In the genomic region with DNA sequence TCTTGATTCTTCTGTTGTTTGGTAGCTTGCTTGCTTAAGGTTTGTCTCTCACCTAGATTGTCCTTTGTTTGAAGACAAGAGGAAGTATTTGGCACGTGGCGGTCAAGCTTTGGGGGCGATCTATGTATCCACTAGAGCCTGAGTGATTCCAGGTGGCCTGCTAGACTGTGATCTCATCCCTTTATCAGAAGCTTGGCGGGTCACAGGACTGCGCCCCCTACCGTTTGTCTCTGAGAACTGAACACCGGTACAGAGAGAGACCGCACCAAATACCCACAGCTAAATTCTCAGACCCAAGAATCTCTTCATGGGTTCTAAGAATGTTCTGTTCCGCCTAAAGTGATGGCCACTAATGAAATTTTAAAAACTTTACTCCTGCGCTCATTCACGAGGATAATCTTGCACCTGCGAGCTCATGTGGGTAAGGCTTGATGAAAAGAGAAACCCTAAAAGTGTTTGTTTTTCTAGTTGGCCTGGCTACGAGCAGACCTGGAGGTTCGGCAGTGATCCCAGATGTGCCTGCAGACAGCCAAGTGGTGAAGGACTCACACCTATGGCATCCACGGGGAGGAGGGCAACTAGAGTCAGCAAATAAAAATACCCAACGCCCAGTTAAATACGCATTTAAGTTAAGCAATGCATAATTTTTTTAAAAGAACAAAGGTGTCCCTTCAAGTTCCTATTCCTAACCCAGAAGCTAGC, we compare ENCODE assay signal across 8 mouse cellular contexts. TPM values are rescaled to one million over a fixed set of nuclear protein-coding genes. Genes with fewer than 3 reads are reported as not detected.
DNase-seq lines count a peak whose midpoint lies in the region; ATAC-seq lines count a peak whose summit lies in the region.

No protein-coding gene starts in this region.

- no peaks in the 10 kb centered on the region for H3K36me3 ChIP-seq in embryonic facial prominence, embryonic 11.5 days (replicated peaks; ENCODE audit: control insufficient read depth, insufficient read depth, low read depth, low read length)
- no peaks in the 10 kb centered on the region for H3K36me3 ChIP-seq in liver, embryonic 13.5 days

- whole genome bisulfite sequencing in embryonic facial prominence, embryonic 11.5 days: 32% methylated on average over 17 of the region's 17 CpGs
- 31% methylated on average over 17 of the region's 17 CpGs for WGBS in liver, embryonic 13.5 days (ENCODE audit: insufficient replicate concordance)

- no peak overlapping the region for H3K4me2 ChIP-seq in embryonic facial prominence, embryonic 11.5 days (ENCODE audit: low read depth, low read length)
- no peak overlapping the region for H3K4me2 ChIP-seq in liver, embryonic 13.5 days

- H3K9me3 ChIP-seq in embryonic facial prominence, embryonic 11.5 days (replicated peaks; ENCODE audit: control insufficient read depth, low read length): no peaks in the 10 kb centered on the region
- no peaks in the 10 kb centered on the region for H3K9me3 ChIP-seq in liver, embryonic 13.5 days (replicated peaks)

- no peak for ATAC-seq in embryonic facial prominence, embryonic 11.5 days (replicated peaks; ENCODE audit: insufficient number of reproducible peaks, low FRiP score, low TSS enrichment, low read depth)
- ATAC-seq in liver, embryonic 13.5 days (ENCODE audit: low read depth): no peak
- ATAC-seq in erythroblast, adult 5-6 weeks (replicated peaks; ENCODE audit: low FRiP score, poor library complexity, severe bottlenecking): no peak

- no peaks in the 10 kb centered on the region for H3K27me3 ChIP-seq in embryonic facial prominence, embryonic 11.5 days (ENCODE audit: control insufficient read depth, insufficient read depth, low read length)
- H3K27me3 ChIP-seq in liver, embryonic 13.5 days: no peaks in the 10 kb centered on the region

- H3K4me1 ChIP-seq in embryonic facial prominence, embryonic 11.5 days (ENCODE audit: control insufficient read depth, insufficient read depth, low read length): no peaks in the 10 kb centered on the region
- H3K4me1 ChIP-seq in liver, embryonic 13.5 days (replicated peaks): no peaks in the 10 kb centered on the region

- no peak overlapping the region for H3K9ac ChIP-seq in embryonic facial prominence, embryonic 11.5 days (replicated peaks; ENCODE audit: low read length)
- H3K9ac ChIP-seq in liver, embryonic 13.5 days: no peak overlapping the region

- H3K27ac ChIP-seq in embryonic facial prominence, embryonic 11.5 days (replicated peaks; ENCODE audit: low read depth, low read length): no peak overlapping the region
- H3K27ac ChIP-seq in liver, embryonic 13.5 days: no peak overlapping the region

- peak; percentile 31 for DNase-seq in gastrocnemius, postnatal 10 days
- no peak for DNase-seq in gastrocnemius, adult 8-10 months (ENCODE audit: low spot score in 2 of 2)
- peak; percentile 3 for DNase-seq in 3T3-L1 (ENCODE audit: low read depth, low spot score)
- peak; percentile 43 for DNase-seq in adrenal gland, adult 2 months
- peak; percentile 84 for DNase-seq in embryonic facial prominence, embryonic 11.5 days (ENCODE audit: low spot score)
- peak; percentile 3 for DNase-seq in liver, embryonic 13.5 days
- DNase-seq in left cerebral cortex, adult 9 months (ENCODE audit: low spot score in 2 of 2): no peak

- no peak overlapping the region for H3K4me3 ChIP-seq in embryonic facial prominence, embryonic 11.5 days (ENCODE audit: low read depth, low read length)
- no peak overlapping the region for H3K4me3 ChIP-seq in liver, embryonic 13.5 days (replicated peaks)

RNA-seq across cellular contexts. Expression of gene Atp12a, which starts 12.8 kb away (rescaled TPM):
- total RNA-seq in gastrocnemius, postnatal 10 days (2021): not detected
- total RNA-seq in gastrocnemius, adult 8-10 months (2022): not detected
- 1 to 10 TPM in 1 of 2 experiments, not detected in 1; 2.0 TPM for total RNA-seq in adrenal gland, adult 2 months (2021)
- polyA plus RNA-seq in adrenal gland, adult 2 months (2012; rRNA removed): 0.03 TPM in 1 of 2 replicates, not detected in the other
- 0.13 TPM in 1 of 2 replicates, not detected in the other for polyA plus RNA-seq in embryonic facial prominence, embryonic 11.5 days (2014; fragmentation: Nextera tagmentation; extraction: Ambion mirVana)
- not detected in 2 replicates for polyA plus RNA-seq in liver, embryonic 13.5 days (2015; fragmentation: Nextera tagmentation; extraction: Ambion mirVana)
- total RNA-seq in erythroblast, adult 5-6 weeks (2015; ENCODE audit: low replicate concordance): not detected in 2 replicates
- total RNA-seq in erythroblast, adult 5-6 weeks (2017; ENCODE audit: low replicate concordance): not detected in 2 replicates

RNA-seq across cellular contexts. Expression of gene Rnf17, which starts 50.3 kb away (rescaled TPM):
- not detected for total RNA-seq in gastrocnemius, postnatal 10 days (2021)
- under 1 TPM in 3 of 4 experiments, not detected in 1; 0.09 to 0.32 (median 0.29) TPM for total RNA-seq in gastrocnemius, adult 8-10 months (2022)
- under 1 TPM; 0.69 to 0.84 TPM for total RNA-seq in adrenal gland, adult 2 months (2021)
- 0.02 TPM in 1 of 2 replicates, not detected in the other for polyA plus RNA-seq in adrenal gland, adult 2 months (2012; rRNA removed)
- polyA plus RNA-seq in embryonic facial prominence, embryonic 11.5 days (2014; fragmentation: Nextera tagmentation; extraction: Ambion mirVana): 1.3 and 2.6 TPM in 2 replicates
- polyA plus RNA-seq in liver, embryonic 13.5 days (2015; fragmentation: Nextera tagmentation; extraction: Ambion mirVana): 2.4 and 3.2 TPM in 2 replicates
- total RNA-seq in erythroblast, adult 5-6 weeks (2015; ENCODE audit: low replicate concordance): not detected in 2 replicates
- total RNA-seq in erythroblast, adult 5-6 weeks (2017; ENCODE audit: low replicate concordance): 5.4 TPM in 1 of 2 replicates, not detected in the other

Comparison
In these comparisons a context has a peak if more than half of its experiments do, and no peak if none do; other contexts are left out.
1. DNase-seq: peak in gastrocnemius, postnatal 10 days (single experiment), 3T3-L1 (single experiment), adrenal gland, adult 2 months (single experiment), embryonic facial prominence, embryonic 11.5 days (single experiment) and liver, embryonic 13.5 days (single experiment); none in gastrocnemius, adult 8-10 months (0 of 2) and left cerebral cortex, adult 9 months (0 of 2).